Mouse (Mus musculus) megakaryocyte progenitor cell, adult 5-6 weeks (primary cell): ENCODE measurements around the gene Hipk3. TPM values are rescaled to one million over a fixed set of nuclear protein-coding genes. Genes with fewer than 3 reads are reported as not detected.

Experiments
- ATAC-seq: replicated peaks from 2 replicates; pipeline ENCODE4 v1.8.0; 2016; ENCODE audit warnings: mild to moderate bottlenecking, moderate TSS enrichment, inconsistent platforms; ENCODE audit not compliant: poor library complexity
- total RNA-seq, 2 experiments: library from RNA; stranded (forward) in 1 of 2; stranded (reverse) in 1 of 2; fragments of 157-497, 149-512 nt in 1 of 2; fragments of 200-1000 nt in 1 of 2; gene quantifications; 2 replicates each; pipeline versions ENCODE4 v1.2.3 to v1.2.4; 2015 to 2017

Gene Hipk3
- 52.1 and 52.7 TPM in 2 replicates for total RNA-seq (2015)
- 36.9 and 40.1 TPM in 2 replicates for total RNA-seq (2017)

DNA sequence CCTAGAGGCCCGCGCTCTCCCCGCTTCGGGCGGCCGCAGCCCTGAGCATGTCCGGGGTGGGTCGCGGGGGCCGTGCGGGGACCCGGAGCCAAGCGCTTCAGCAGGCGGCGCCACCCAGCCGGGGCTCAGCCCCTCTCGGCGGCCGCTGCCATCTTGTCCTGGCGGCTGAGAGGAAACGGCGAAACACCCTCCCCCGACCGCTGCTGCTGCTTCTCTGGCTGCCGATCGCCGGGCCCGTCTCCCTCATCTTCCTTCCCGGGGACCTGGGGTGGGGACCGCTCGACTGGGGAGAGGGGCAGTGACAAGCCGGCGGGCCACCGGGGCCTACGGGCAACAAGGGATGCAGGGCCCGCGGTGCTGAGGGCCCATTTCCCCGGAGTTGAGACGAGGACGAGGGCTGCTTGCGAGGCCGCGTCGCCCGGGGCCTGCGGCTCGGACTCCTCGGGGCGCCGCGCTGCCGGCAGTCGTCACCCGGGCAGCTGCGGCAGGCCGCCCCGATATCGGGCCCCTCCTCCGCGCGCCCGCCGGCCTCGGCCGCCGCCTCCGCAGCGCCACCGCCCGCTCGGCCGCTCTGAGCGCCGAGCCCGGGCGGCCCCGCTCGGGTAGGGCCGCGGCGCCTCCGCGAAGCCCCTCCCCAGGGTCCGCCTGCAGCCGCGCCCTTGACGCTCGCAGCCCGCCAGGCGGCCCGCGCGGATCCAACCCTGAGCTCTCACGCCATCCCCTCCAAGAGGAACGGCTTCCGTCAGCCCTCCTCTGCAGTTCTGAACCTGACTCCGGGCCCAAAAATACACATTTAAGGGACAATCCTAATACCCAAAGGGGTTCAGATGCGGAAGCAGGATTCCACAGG, at the start of gene Hipk3:
Gene Hipk3, minus strand, starts transcription at position 496 of the 850 bp plus-strand sequence.
- ATAC-seq: peak; percentile 74

DNA sequence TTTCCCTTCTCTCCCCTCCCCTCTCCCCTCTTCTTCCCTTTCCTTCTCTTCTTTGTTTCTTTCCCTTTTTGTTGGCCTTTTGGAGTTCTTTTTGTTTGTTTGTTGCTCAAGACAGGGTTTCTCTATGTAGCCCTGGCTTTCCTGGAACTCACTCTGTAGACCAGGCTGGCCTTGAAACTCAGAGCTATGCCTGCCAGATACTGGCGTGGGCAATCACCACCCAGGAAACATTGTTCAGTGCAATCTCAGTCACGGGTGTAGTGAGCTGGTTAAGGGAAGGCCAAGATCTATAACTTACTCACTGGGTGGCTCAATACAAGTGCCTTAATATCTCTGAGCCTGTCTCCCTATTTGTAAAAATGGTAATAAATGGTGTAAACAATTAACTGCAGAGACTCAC, 46.0 kb upstream of the Hipk3 start:
- ATAC-seq: no peak

DNA sequence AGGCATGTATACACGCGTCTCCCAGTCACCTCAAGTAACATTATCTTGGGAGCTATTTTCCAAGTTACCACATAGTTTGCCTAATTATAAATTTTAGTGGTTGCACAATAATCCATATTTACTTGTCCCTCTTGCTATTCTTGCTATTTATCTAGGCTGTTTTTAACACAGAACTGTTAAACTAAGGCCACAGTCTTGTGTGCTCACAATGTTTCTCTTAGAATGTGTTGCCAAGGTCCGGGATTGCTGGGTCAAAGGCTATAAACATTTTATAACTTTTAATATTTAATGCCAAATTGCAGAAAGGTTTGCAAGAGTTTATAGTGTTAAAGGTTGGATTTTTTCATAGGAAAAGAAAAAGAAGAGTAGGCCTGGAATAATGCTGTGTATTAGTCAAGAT, 40.5 kb upstream of the Hipk3 start:
- ATAC-seq: no peak

DNA sequence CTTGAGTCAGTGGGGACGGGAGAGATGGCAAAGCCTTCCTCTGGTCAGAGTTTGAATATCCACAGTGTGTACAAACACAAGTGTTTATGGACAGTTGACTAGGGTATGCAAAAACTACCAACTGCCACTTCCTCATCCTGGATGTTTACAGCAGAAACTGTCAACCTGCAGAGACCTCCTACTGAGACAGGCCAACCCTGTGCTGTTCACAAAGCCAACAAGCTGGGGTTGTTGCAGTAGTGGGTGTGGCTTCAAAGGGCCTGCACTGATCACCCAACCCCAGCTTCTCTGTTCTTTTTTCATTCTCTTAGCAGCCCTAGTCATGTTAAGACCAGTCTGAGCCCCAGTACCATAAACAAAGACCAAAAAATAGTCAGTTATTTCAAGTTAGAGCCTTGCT, 38.3 kb upstream of the Hipk3 start:
- ATAC-seq: peak; percentile 76

DNA sequence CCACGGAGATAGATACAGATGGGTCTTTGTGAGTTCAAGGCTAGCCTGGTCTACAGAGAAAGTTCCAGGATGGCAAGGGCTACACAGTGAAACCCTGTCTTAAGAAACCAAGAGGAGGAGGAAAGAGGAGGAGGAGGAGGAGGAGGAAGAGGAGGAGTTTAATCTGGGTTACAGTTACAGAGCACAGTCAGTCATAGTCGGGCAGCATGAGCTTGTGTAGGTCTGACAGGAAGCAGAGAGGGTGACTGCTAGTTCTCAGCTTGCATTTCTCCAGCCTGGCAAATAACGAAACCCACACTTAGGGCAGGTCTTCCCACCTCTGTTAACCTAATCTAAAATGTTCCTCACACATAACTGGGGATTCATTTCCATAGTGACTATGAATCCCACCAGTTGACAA, 32.3 kb upstream of the Hipk3 start:
- peak; percentile 47; the same call in 1 of the 2 replicates for ATAC-seq

DNA sequence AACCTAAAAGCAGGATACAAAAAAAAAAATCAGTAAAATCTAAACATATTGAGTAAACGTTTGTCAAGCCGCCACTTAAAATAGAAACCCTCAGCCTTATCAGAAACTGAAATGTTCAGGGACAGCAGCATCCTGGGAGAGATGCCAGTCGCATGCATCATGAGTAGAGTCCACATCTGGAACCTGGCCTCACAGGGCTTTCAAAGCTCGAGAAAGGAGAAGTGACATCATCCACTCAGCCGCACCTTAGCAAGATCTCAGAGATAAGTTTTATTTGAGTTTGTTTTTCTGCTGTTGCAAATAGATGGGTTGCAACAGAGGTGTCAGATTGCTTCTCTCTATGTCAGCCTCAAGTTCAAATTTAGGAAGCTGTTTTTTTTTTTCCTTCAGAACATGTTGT, 31.3 kb upstream of the Hipk3 start:
- ATAC-seq: peak; percentile 91

DNA sequence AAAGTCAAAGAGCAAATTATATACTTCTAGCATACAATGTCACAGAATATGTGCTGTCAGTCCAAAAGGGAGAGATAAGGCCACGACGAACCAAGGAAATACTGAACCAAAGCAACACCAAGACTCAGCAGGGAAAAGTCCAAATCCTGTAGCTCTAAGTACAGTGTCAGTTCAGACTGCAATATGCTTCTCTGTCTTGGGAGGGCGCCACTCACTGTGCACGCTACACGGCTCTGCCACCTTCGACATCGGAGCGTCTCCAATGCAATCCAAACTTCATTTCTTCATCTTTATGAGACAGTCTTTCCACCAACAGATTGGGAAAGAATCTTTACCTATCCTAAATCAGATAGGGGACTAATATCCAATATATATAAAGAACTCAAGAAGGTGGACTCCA, 17.4 kb upstream of the Hipk3 start:
- ATAC-seq: no peak

DNA sequence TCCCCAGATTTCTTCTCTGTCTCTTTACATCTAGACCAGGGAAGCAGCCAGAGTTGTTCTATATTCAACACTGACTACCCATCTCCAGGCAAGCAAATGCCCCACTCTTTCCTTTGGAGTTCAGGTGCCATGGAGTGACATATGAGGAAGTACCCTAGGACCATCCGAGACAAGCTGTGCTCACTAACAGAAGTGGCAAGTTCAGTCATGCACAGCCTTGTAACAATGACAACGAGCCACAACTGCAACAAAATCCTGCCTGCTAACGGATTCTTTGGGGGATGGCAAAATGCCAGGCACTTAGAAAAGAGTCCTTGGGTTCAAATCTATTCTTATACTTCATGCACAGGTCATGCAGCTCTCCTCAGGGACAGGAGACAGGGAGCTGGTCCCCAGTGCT, 8.1 kb upstream of the Hipk3 start:
- 0 out of 2 replicates have a peak, but pooled peaks have one; percentile 43 for ATAC-seq

DNA sequence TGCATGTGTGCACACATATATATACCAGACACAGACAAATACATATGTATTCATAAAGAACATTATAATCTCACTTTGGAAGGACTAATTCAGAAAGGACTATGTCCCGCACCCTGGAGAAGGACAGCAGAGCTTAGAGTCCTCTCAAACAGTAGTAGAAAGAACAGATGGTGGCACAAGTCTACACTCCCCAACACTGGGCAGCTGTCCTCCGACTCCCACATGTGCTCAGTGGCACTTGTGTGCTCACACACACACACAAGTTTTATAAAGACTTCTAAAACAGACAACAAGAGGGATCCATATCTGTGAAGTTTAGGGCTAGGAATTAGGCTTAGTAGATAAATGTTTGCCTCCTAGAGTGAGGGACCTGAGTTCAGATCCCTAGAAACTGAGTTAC, 6.8 kb upstream of the Hipk3 start:
- ATAC-seq: no peak

DNA sequence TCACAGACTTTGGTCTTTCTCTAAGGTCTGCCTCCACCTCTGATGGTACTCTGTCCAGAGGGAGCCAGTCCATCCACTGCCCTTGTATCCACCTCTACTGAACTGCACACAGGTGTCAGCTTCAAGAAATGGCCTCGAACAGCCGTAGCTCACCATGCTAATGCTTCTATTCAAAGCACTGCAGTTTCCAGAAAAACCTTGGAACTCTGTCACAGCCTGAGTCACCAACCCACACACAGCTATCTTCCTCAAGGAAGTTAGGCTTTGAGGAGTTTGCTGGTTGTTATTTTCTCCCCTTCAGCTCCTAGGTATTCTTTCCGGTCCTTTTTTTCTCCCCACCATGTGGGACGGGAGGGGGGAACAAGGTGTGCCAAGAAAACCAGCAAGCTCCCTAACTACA, 3.5 kb upstream of the Hipk3 start:
- no peak for ATAC-seq

DNA sequence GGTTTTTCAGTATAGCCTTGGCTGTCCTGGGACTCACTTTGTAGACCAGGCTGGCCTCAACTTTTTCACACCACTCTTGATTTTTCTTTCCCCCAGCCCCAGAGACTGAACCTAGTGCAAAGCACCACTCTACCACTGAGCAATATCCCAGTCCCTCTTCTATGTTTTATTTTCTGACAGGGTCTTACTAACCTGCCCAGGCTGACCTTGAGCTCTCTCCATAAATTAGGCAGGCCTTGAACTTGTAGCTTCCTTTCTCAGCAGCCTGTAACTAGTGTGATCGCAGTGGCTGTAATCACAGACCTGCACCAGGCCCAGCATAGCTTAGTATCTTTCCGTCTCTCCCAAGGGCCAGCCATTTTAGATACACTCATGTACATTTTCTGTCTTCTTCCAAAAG, 3.0 kb upstream of the Hipk3 start:
- no peak for ATAC-seq

DNA sequence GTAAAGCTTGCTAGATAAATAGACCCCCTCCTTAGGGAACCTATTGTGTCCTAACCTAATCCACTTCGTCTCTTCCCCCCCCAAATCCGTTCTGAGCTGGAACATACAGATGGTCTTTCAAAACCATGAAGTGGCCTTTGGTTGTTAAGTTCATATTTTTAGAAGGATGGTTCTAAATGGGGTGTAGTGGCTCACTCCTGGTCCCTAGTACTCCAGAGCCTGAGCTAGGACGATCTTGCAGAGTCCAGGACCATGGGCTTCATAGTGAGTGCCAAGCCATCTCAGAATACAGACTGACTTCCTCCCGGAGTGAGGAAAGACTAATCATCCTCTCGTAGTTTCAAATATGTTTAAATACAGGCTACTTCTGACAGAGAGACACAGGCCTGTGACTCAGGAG, 2.0 kb upstream of the Hipk3 start:
- ATAC-seq: no peak

DNA sequence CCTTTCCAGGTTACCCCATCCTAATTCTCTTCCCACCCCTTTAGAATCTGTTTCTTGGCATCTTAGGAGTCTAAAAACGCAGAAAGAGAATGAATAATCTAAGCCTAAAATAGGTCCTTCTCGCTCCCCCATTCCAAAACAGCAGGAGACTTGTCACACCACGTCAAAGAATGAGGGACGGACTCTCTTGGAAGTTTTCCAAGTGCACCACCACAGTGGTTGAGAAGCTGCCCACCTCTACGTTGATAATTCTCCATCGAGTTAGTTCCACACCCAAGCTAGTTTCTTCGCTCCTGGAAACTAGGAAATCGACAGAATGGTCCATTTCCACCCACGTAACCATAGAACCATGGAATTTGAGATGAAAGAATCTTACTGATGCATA, 547 bp upstream of the Hipk3 start:
- ATAC-seq: no peak

DNA sequence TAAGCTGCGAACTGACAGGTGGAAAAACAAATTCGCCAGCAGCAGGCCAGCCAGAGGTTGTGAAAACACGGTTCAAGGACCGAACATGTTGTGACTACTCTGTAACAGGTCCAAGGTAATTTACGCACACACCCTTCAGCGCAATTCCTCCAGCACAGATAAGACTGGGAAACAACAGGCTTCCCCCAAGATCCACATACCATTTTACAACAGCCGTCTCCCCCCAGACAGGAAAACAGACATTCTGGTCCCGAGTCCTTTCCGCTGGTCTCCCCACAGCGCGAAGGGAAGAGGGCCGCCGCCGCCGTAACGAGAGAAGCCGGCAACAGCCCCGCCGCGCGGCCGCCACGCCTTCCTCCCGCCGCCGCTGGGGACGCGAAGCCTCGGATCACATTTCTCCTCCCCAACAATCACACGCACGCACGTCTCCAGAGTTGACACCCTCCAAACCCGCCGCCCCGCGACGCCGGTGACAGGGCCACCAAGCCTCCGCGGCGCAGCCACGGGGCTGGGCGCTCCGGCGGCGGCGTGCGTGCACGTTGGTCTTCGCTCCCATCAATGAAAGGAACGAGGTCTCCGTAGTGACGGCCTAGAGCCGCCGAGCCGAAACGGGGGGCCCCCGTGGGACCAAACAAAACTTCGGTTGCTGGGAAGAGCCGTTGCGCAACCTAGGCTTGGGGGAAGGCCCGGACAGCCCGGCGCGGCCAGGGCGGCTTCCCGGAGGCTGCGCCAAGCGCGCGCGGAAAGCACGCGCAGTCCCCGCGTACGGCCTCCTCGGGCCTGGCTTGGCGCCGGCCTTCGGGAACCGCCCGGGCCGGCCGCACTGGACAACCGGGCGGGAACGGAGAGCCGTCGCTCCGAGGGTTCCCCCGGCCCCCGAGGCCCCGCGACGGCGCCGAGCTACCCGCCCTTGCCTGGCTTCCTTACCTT, 960 bp downstream of the Hipk3 start:
- ATAC-seq: peak; percentile 78

DNA sequence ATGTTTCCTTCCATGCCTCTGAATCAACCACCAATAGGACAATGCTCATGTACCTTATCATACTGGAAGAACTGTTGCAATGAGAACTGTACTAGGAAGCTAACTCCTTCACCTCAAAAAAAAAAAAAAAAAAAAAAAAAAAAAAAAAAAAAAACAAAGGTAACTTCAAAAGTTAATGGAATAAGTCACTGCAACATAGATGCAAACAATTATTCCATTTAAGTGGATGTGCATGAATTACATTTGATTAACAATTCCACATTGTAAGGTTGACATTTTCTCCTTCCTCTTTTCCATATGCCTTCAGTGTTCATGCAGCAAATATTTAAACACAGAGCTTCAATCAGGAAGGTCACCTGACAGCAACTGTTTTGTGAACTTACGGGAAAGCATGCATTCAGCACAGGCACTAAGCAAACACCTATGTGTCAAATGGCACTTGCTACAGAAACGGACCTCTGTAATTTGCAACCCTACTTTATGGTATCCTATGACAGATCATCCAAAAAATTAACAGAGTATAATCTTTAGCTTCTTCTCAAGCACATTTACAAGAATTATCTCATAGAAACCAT, 2.9 kb downstream of the Hipk3 start:
- no peak for ATAC-seq

DNA sequence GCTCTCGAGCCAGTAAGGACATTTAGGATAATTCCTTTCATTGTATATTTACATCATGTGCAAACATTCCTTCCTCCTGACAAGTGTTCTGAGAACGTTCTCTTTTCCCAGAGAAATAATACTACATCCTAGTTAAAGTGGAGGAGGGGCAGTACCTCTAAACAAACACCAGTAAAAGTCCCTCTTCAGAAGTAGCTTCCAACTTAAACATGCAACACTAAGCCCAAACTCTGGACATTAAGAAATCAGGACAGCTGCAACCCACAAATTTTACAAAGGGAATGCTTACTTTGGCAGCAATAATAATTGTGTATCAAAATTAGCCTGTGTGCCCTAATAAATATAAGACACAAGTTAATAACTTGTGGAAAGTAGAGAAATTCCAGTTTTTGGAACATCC, 3.5 kb downstream of the Hipk3 start:
- no peak for ATAC-seq

DNA sequence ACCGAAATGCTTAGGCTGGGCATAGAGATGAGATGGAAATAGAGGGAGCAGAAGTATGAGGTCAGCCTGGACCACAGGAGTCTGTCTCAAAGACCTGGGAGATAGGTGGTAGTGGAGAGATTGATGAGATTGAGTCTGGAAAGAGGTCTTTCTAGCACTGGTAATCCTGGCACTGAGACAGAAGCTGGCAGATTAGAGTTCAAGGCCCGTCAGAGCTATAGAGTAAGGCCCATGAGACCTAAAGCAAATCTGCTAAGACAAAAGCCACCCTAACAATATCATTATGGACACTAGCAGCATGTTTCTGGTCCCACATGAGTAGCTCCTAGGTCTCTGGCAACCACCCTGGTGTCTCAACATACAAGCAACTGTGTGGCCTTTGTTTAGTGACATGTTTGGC, 4.4 kb downstream of the Hipk3 start:
- no peak for ATAC-seq

DNA sequence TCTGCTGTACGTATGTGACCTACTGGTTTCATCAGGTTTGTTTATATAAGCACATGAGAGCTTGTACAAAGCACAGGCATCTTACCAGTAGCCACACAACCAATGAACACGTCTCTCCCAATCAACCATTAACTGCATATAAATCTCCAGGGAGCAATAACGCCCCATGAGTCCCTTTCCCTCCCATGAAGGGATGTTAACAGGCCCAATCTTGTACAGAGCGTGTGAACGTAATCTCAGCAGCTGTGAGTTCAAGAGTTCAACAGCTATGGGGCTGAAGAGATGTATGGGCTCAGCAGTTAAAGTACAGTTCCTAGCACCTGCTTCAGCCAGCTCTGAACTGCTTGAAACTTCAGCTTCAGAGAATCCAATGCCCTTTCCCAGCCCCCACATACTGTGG, 9.8 kb downstream of the Hipk3 start:
- no peak for ATAC-seq

DNA sequence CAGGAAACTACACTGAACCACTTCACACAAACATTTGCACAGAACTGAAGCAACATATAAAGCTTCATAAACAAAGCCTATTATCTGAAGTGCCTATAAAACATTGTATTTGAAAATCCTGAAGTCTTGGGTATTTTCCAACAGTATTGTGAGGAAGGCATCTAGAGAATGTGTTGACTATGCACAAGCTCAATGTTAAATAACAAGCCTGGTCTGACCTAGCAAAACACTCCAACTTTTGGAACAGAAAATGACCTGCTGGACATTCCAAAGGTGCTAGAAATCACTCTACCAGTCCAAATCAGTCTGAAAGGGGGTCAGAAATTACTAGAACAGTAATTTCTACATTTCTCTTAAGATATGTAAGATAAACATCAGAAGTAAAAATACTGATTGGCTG, 12.1 kb downstream of the Hipk3 start:
- ATAC-seq: no peak

DNA sequence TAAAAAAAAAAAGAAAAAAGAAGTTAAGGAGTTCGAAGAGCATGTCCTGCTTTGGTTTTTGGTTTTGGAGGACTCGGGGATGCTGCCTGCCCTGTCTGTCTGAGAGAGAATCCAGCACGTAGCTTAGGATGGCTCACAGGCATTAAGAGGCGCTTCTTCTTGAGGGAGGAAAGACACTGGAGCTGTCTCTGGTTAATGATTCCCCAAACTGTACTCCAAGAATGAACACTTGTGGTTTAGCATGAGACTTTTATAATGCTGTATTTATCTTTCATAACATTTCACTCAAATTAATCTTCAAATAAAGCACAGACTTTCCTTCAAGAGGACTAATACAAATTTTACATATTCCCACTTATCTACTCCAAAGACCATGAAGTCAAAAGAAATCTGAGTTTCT, 15.2 kb downstream of the Hipk3 start:
- ATAC-seq: no peak

DNA sequence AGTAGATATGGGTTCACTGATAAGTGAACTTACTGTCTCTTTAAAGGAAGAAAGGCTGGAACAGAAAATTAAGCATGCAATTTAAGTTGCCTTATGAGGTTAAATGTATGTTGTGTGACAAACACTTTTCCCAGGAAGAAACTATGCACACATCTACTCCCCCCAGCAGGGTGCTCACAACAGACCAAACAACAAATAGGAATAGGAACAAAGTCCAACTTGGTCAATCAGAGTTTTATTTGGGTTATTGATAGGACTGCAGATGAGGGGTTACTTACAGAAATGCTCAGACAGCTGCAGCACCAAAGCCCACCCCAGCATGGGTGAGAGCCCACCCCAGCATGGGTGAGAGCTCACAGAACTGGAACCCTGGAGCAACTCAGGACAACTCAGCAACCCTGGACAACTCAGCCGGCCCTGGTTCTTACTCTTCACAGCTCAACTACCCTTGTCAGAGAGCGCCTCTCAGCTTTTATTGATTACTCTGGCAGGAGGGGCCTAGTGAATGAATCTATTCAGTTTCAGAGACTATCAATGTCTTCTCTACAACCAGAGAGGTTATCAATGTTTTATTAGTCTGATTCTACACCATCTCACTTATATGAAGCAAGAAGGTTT, 16.7 kb downstream of the Hipk3 start:
- ATAC-seq: no peak
